Mouse (Mus musculus): Measurements from ENCODE around the gene Efna5. TPM values are rescaled to one million over a fixed set of nuclear protein-coding genes. Genes with fewer than 3 reads are reported as not detected.

Efna5 gene
- polyA plus RNA-seq, 1 experiment from 2014 or later, result 59.7 TPM

- Histone ChIP-seq H3K4me1 (ENCODE audit: control insufficient read depth, insufficient read depth, low read length) (peaks cover 16% of the 10 kb centered on the region), H3K27ac (ENCODE audit: low read length) (no peak overlapping the region), H3K36me3 (ENCODE audit: control insufficient read depth, insufficient read depth, low read length) (no peaks in the 10 kb centered on the region), H3K4me2 (ENCODE audit: low read length) (no peak overlapping the region), H3K9ac (ENCODE audit: low read depth, low read length) (no peak overlapping the region), H3K4me3 (ENCODE audit: low read depth, low read length) (no peak overlapping the region), H3K27me3 (ENCODE audit: control insufficient read depth, insufficient read depth, low read depth, low read length) (no peaks in the 10 kb centered on the region), H3K9me3 (replicated peaks; ENCODE audit: control insufficient read depth, low read length, poor library complexity, severe bottlenecking) (no peaks in the 10 kb centered on the region)
- WGBS, result 31% methylated on average over 6 of the region's 6 CpGs
- no peak for ATAC-seq
Measured at GRCm38 (mm10) chr17:62614708-62615107, 266.4 kb downstream of the Efna5 start.

- H3K4me3 ChIP-seq (ENCODE audit: low read depth, low read length), result no peak overlapping the region
- no peak overlapping the region for H3K27ac ChIP-seq (ENCODE audit: low read length)
- ATAC-seq, result peak; percentile 42
- H3K27me3 ChIP-seq (ENCODE audit: control insufficient read depth, insufficient read depth, low read depth, low read length), result no peaks in the 10 kb centered on the region
- no peaks in the 10 kb centered on the region for H3K9me3 ChIP-seq (replicated peaks; ENCODE audit: control insufficient read depth, low read length, poor library complexity, severe bottlenecking)
- H3K36me3 ChIP-seq (ENCODE audit: control insufficient read depth, insufficient read depth, low read length), result no peaks in the 10 kb centered on the region
- no peak overlapping the region for H3K9ac ChIP-seq (ENCODE audit: low read depth, low read length)
- peaks cover 16% of the 10 kb centered on the region for H3K4me1 ChIP-seq (ENCODE audit: control insufficient read depth, insufficient read depth, low read length)
- H3K4me2 ChIP-seq (ENCODE audit: low read length), result peak overlapping the region; percentile 25; the same call in 1 of the 2 replicates
- 12% methylated on average over 8 of the region's 8 CpGs for WGBS
Measured at GRCm38 (mm10) chr17:62614237-62614636, 266.9 kb downstream of the Efna5 start.

- H3K9me3 ChIP-seq (replicated peaks; ENCODE audit: control insufficient read depth, low read length, poor library complexity, severe bottlenecking), result no peaks in the 10 kb centered on the region
- WGBS, result 94% methylated on average over 11 of the region's 11 CpGs
- no peak overlapping the region for H3K4me3 ChIP-seq (ENCODE audit: low read depth, low read length)
- H3K27ac ChIP-seq (ENCODE audit: low read length), result no peak overlapping the region
- H3K4me2 ChIP-seq (ENCODE audit: low read length), result no peak overlapping the region
- no peak for ATAC-seq
- H3K36me3 ChIP-seq (ENCODE audit: control insufficient read depth, insufficient read depth, low read length), result no peaks in the 10 kb centered on the region
- H3K9ac ChIP-seq (ENCODE audit: low read depth, low read length), result no peak overlapping the region
- H3K27me3 ChIP-seq (ENCODE audit: control insufficient read depth, insufficient read depth, low read depth, low read length), result no peaks in the 10 kb centered on the region
- H3K4me1 ChIP-seq (ENCODE audit: control insufficient read depth, insufficient read depth, low read length), result peaks cover 25% of the 10 kb centered on the region
Measured at GRCm38 (mm10) chr17:62613232-62613631, 267.9 kb downstream of the Efna5 start.

- Histone ChIP-seq H3K9me3 (replicated peaks; ENCODE audit: control insufficient read depth, low read length, poor library complexity, severe bottlenecking) (no peaks in the 10 kb centered on the region), H3K4me3 (ENCODE audit: low read depth, low read length) (no peak overlapping the region), H3K4me2 (ENCODE audit: low read length) (no peak overlapping the region), H3K27me3 (ENCODE audit: control insufficient read depth, insufficient read depth, low read depth, low read length) (no peaks in the 10 kb centered on the region), H3K36me3 (ENCODE audit: control insufficient read depth, insufficient read depth, low read length) (no peaks in the 10 kb centered on the region), H3K27ac (ENCODE audit: low read length) (no peak overlapping the region), H3K9ac (ENCODE audit: low read depth, low read length) (no peak overlapping the region), H3K4me1 (ENCODE audit: control insufficient read depth, insufficient read depth, low read length) (peaks cover 20% of the 10 kb centered on the region)
- WGBS, result 23% methylated on average over 8 of the region's 8 CpGs
- ATAC-seq, result 0 out of 2 replicates have a peak, but pooled peaks have one; percentile 12
Measured at GRCm38 (mm10) chr17:62608145-62608544, 273.0 kb downstream of the Efna5 start.

- Histone ChIP-seq H3K4me1 (ENCODE audit: control insufficient read depth, insufficient read depth, low read length) (peaks cover 20% of the 10 kb centered on the region), H3K4me2 (ENCODE audit: low read length) (peak overlapping the region; percentile 42), H3K4me3 (ENCODE audit: low read depth, low read length) (no peak overlapping the region), H3K27ac (ENCODE audit: low read length) (peak overlapping the region; percentile 44; the same call in 1 of the 2 replicates), H3K27me3 (ENCODE audit: control insufficient read depth, insufficient read depth, low read depth, low read length) (no peaks in the 10 kb centered on the region), H3K9me3 (replicated peaks; ENCODE audit: control insufficient read depth, low read length, poor library complexity, severe bottlenecking) (no peaks in the 10 kb centered on the region), H3K36me3 (ENCODE audit: control insufficient read depth, insufficient read depth, low read length) (no peaks in the 10 kb centered on the region), H3K9ac (ENCODE audit: low read depth, low read length) (peak overlapping the region; percentile 31; the same call in 1 of the 2 replicates)
- 38% methylated on average over 18 of the region's 18 CpGs for WGBS
- ATAC-seq, result peak; percentile 82
Measured at GRCm38 (mm10) chr17:62607304-62607914, 273.7 kb downstream of the Efna5 start.

GRCm38 (mm10) chr17:62606681-62607080 lies 274.4 kb downstream of the Efna5 start:
- Histone ChIP-seq H3K27ac (ENCODE audit: low read length) (no peak overlapping the region), H3K9me3 (replicated peaks; ENCODE audit: control insufficient read depth, low read length, poor library complexity, severe bottlenecking) (no peaks in the 10 kb centered on the region), H3K4me2 (ENCODE audit: low read length) (no peak overlapping the region), H3K4me1 (ENCODE audit: control insufficient read depth, insufficient read depth, low read length) (peaks cover 20% of the 10 kb centered on the region), H3K36me3 (ENCODE audit: control insufficient read depth, insufficient read depth, low read length) (no peaks in the 10 kb centered on the region), H3K27me3 (ENCODE audit: control insufficient read depth, insufficient read depth, low read depth, low read length) (no peaks in the 10 kb centered on the region), H3K4me3 (ENCODE audit: low read depth, low read length) (no peak overlapping the region), H3K9ac (ENCODE audit: low read depth, low read length) (no peak overlapping the region)
- WGBS, result 71% methylated on average over 6 of the region's 6 CpGs
- ATAC-seq, result peak; percentile 54; the same call in 1 of the 2 replicates

GRCm38 (mm10) chr17:62604309-62604708 lies 276.8 kb downstream of the Efna5 start:
- H3K4me3 ChIP-seq (ENCODE audit: low read depth, low read length), result no peak overlapping the region
- no peaks in the 10 kb centered on the region for H3K9me3 ChIP-seq (replicated peaks; ENCODE audit: control insufficient read depth, low read length, poor library complexity, severe bottlenecking)
- H3K27me3 ChIP-seq (ENCODE audit: control insufficient read depth, insufficient read depth, low read depth, low read length), result no peaks in the 10 kb centered on the region
- H3K4me1 ChIP-seq (ENCODE audit: control insufficient read depth, insufficient read depth, low read length), result peaks cover 23% of the 10 kb centered on the region
- 69% methylated on average over 5 of the region's 5 CpGs for WGBS
- H3K9ac ChIP-seq (ENCODE audit: low read depth, low read length), result no peak overlapping the region
- ATAC-seq, result no peak
- no peaks in the 10 kb centered on the region for H3K36me3 ChIP-seq (ENCODE audit: control insufficient read depth, insufficient read depth, low read length)
- H3K27ac ChIP-seq (ENCODE audit: low read length), result no peak overlapping the region
- no peak overlapping the region for H3K4me2 ChIP-seq (ENCODE audit: low read length)

GRCm38 (mm10) chr17:62603604-62604003 lies 277.5 kb downstream of the Efna5 start:
- ATAC-seq, result no peak
- H3K9me3 ChIP-seq (replicated peaks; ENCODE audit: control insufficient read depth, low read length, poor library complexity, severe bottlenecking), result no peaks in the 10 kb centered on the region
- H3K4me3 ChIP-seq (ENCODE audit: low read depth, low read length), result no peak overlapping the region
- peaks cover 22% of the 10 kb centered on the region for H3K4me1 ChIP-seq (ENCODE audit: control insufficient read depth, insufficient read depth, low read length)
- H3K27me3 ChIP-seq (ENCODE audit: control insufficient read depth, insufficient read depth, low read depth, low read length), result no peaks in the 10 kb centered on the region
- H3K36me3 ChIP-seq (ENCODE audit: control insufficient read depth, insufficient read depth, low read length), result no peaks in the 10 kb centered on the region
- no peak overlapping the region for H3K4me2 ChIP-seq (ENCODE audit: low read length)
- no peak overlapping the region for H3K9ac ChIP-seq (ENCODE audit: low read depth, low read length)
- 49% methylated on average over 5 of the region's 5 CpGs for WGBS
- H3K27ac ChIP-seq (ENCODE audit: low read length), result no peak overlapping the region

- Histone ChIP-seq H3K9ac (ENCODE audit: low read depth, low read length) (no peak overlapping the region), H3K36me3 (ENCODE audit: control insufficient read depth, insufficient read depth, low read length) (no peaks in the 10 kb centered on the region), H3K4me1 (ENCODE audit: control insufficient read depth, insufficient read depth, low read length) (peaks cover 8% of the 10 kb centered on the region), H3K27ac (ENCODE audit: low read length) (no peak overlapping the region), H3K4me2 (ENCODE audit: low read length) (peak overlapping the region; percentile 14; the same call in 1 of the 2 replicates), H3K4me3 (ENCODE audit: low read depth, low read length) (no peak overlapping the region), H3K9me3 (replicated peaks; ENCODE audit: control insufficient read depth, low read length, poor library complexity, severe bottlenecking) (no peaks in the 10 kb centered on the region), H3K27me3 (ENCODE audit: control insufficient read depth, insufficient read depth, low read depth, low read length) (no peaks in the 10 kb centered on the region)
- no peak for ATAC-seq
- WGBS, result 36% methylated on average over 9 of the region's 9 CpGs
Measured at GRCm38 (mm10) chr17:62598716-62599490, 282.2 kb downstream of the Efna5 start.
